Mouse (Mus musculus) ES-Bruce4 (cell line): ENCODE data around the gene Wnt6. TPM values are rescaled to one million over a fixed set of nuclear protein-coding genes. Genes with fewer than 3 reads are reported as not detected.

Experiments used
- H3K27ac ChIP-seq: 2 replicates; pipeline ENCODE4 v1.5.1; 2012; ENCODE audit warnings: low read length, inconsistent platforms; ENCODE audit not compliant: insufficient read depth
- H3K27me3 ChIP-seq: 2 replicates; pipeline ENCODE4 v1.6.1; 2012; ENCODE audit warnings: mild to moderate bottlenecking, low read length, inconsistent platforms; ENCODE audit not compliant: control insufficient read depth, poor library complexity, insufficient read depth, severe bottlenecking
- H3K36me3 ChIP-seq: 2 replicates; pipeline ENCODE4 v1.6.1; 2012; ENCODE audit warnings: inconsistent platforms, mild to moderate bottlenecking, low read length, moderate library complexity; ENCODE audit not compliant: control insufficient read depth, poor library complexity, insufficient read depth, severe bottlenecking
- H3K4me1 ChIP-seq: one replicate; pipeline ENCODE4 v1.8.1; 2011; ENCODE audit warnings: low read length; ENCODE audit not compliant: control insufficient read depth, insufficient read depth
- H3K4me3 ChIP-seq: 2 replicates; pipeline ENCODE4 v1.5.1; 2011; ENCODE audit warnings: low read depth, mild to moderate bottlenecking, low read length
- H3K9ac ChIP-seq: 2 replicates; pipeline ENCODE4 v1.6.1; 2012; ENCODE audit warnings: low read depth, mild to moderate bottlenecking, inconsistent platforms; ENCODE audit not compliant: poor library complexity, severe bottlenecking
- H3K9me3 ChIP-seq: replicated peaks from 2 replicates; pipeline ENCODE4 v1.6.1; 2012; ENCODE audit warnings: mild to moderate bottlenecking, low read length, inconsistent platforms; ENCODE audit not compliant: control insufficient read depth, poor library complexity, insufficient read depth, severe bottlenecking
- CTCF ChIP-seq: IDR thresholded peaks from one replicate; pipeline ENCODE4 v1.8.1; 2011; ENCODE audit warnings: low read depth, low read length
- EP300 ChIP-seq: IDR thresholded peaks from 2 replicates; pipeline ENCODE4 v1.6.1; 2011; ENCODE audit warnings: low read depth, low read length; ENCODE audit not compliant: insufficient read depth
- POLR2A ChIP-seq: IDR thresholded peaks from one replicate; pipeline ENCODE4 v1.8.1; 2011; ENCODE audit warnings: low read length; ENCODE audit not compliant: insufficient read depth
- polyA plus RNA-seq: library from polyadenylated mRNA; stranded (reverse); fragments of >200 nt; gene quantifications from 2 replicates; pipeline ENCODE4 v1.2.4, GENCODE M21; 2011; ENCODE audit warnings: low read depth; ENCODE audit not compliant: missing spikeins, insufficient read depth, insufficient read length

Gene Wnt6
- polyA plus RNA-seq, 1 experiment, result 5.6 TPM

DNA sequence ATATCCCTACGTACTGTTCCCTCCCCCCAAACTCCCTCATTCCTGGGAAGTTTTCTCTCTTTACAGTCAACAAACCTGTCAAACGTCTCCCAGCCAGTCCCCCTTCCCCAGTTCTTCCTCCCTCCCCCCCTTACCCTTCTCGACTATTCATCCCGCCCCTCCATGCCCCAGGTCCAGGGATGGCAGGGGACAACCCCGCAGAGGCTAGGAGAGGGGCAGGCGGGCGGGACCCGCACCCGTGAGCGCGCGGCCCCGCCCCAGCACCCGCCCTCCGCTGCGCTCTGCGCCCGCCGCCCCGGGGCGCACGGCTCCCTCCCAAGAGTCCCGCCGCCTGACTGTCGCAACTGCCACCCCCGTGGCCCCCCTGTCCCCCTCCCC, 236 bp upstream of the Wnt6 start:
- peak overlapping the region; percentile 37 for H3K9ac ChIP-seq
- no peaks in the 10 kb centered on the region for H3K36me3 ChIP-seq
- no peak overlapping the region for H3K27ac ChIP-seq
- no peaks in the 10 kb centered on the region for H3K9me3 ChIP-seq
- H3K27me3 ChIP-seq, result peaks cover 24% of the 10 kb centered on the region
- no peaks in the 10 kb centered on the region for H3K4me1 ChIP-seq
- TF ChIP-seq CTCF (no peak), POLR2A (no peak), EP300 (no peak)
- peak overlapping the region; percentile 42 for H3K4me3 ChIP-seq

- peak overlapping the region; percentile 55 for H3K4me3 ChIP-seq
- no peak overlapping the region for H3K27ac ChIP-seq
- peak overlapping the region; percentile 37 for H3K9ac ChIP-seq
- no peaks in the 10 kb centered on the region for H3K36me3 ChIP-seq
- no peaks in the 10 kb centered on the region for H3K9me3 ChIP-seq
- no peaks in the 10 kb centered on the region for H3K4me1 ChIP-seq
- TF ChIP-seq CTCF (no peak), POLR2A (no peak), EP300 (no peak)
- peaks cover 24% of the 10 kb centered on the region for H3K27me3 ChIP-seq
These were observed 384 bp downstream of the Wnt6 start for GRCm38 (mm10) chr1:74771931-74772620.

DNA sequence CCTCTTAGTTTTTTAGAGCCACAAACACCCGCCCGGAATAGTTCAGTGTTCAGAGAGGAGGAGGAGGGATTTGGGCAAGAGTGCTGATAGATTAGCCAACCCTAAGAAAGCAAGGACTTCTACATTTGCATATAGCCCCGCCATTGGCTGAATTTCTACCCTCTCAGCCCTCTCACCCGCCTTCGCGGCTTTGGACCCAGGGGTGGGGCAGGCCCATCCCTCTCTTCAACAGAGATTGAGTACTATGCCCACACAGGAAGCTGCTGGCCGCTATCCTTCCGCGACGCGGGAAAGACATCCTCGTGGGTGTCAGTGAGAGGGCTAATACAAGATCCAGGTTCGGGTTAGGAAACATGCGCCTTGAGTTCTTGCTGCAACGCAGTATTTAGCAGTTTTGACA, 1.4 kb downstream of the Wnt6 start:
- no peak overlapping the region for H3K4me3 ChIP-seq
- TF ChIP-seq EP300 (no peak), POLR2A (no peak), CTCF (no peak)
- H3K9ac ChIP-seq, result 0 out of 2 replicates have a peak overlapping the region, but pooled peaks have one; percentile 20
- no peaks in the 10 kb centered on the region for H3K36me3 ChIP-seq
- H3K27me3 ChIP-seq, result peaks cover 24% of the 10 kb centered on the region
- no peaks in the 10 kb centered on the region for H3K9me3 ChIP-seq
- H3K27ac ChIP-seq, result no peak overlapping the region
- H3K4me1 ChIP-seq, result no peaks in the 10 kb centered on the region

- Histone ChIP-seq H3K27ac (no peak overlapping the region), H3K36me3 (no peaks in the 10 kb centered on the region), H3K9ac (no peak overlapping the region), H3K4me1 (peaks cover 2% of the 10 kb centered on the region), H3K9me3 (no peaks in the 10 kb centered on the region), H3K27me3 (peaks cover 24% of the 10 kb centered on the region), H3K4me3 (no peak overlapping the region)
- TF ChIP-seq POLR2A (no peak), CTCF (no peak), EP300 (no peak)
These were observed 2.4 kb downstream of the Wnt6 start for GRCm38 (mm10) chr1:74774062-74774461.

- no peak overlapping the region for H3K27ac ChIP-seq
- H3K4me3 ChIP-seq, result no peak overlapping the region
- H3K4me1 ChIP-seq, result peaks cover 7% of the 10 kb centered on the region
- no peaks in the 10 kb centered on the region for H3K9me3 ChIP-seq
- no peak for TF ChIP-seq POLR2A
- no peak for TF ChIP-seq EP300
- peak; percentile 46 for TF ChIP-seq CTCF
- no peaks in the 10 kb centered on the region for H3K36me3 ChIP-seq
- no peak overlapping the region for H3K9ac ChIP-seq
- peaks cover 14% of the 10 kb centered on the region for H3K27me3 ChIP-seq
These were observed 4.1 kb downstream of the Wnt6 start for GRCm38 (mm10) chr1:74775816-74776215.

DNA sequence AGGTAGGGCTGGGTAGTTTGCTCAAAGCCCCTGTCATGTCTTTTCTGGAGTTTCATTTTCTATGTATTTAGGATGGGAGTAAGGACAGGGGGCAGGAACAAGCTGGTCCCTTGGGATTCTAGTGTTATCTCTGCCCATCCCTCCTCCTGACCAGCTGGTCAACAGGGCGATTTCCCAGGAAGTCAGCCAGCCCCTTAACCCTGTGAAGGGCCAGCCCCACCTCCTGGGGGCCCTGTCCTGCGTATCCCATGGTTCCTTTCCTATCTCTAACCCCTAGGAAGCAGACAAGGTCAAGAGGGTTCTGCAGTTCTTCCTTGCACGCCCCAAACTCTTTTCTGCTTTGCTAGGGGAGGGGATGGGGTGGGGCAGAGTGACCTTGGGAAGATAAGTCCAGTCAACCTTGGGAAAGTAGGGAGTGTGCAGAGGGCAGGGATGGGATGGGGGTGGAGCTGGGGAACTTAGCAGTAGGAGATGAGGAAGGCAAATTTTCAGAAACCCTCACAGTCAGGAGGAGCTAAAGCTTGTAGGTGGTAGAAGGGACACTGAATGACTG, 7.3 kb downstream of the Wnt6 start:
- Histone ChIP-seq H3K27me3 (no peaks in the 10 kb centered on the region; the same call in 1 of the 2 replicates), H3K4me1 (peaks cover 9% of the 10 kb centered on the region), H3K27ac (no peak overlapping the region), H3K4me3 (no peak overlapping the region), H3K9me3 (no peaks in the 10 kb centered on the region), H3K9ac (no peak overlapping the region), H3K36me3 (no peaks in the 10 kb centered on the region)
- TF ChIP-seq CTCF (no peak), POLR2A (no peak), EP300 (no peak)
